Mouse (Mus musculus) kidney, postnatal 0 days (tissue): ENCODE measurements around the gene Icam2. TPM values are rescaled to one million over a fixed set of nuclear protein-coding genes. Genes with fewer than 3 reads are reported as not detected.
A peak's percentile ranks its signal among the peaks of the same experiment; 100 is the strongest.

Experiments used
- ATAC-seq: fragments of 200-750 bp; cut with Nextera tagmentation; replicated peaks from 2 replicates; pipeline ENCODE4 v1.8.0; 2017; ENCODE audit warnings: low read depth, moderate number of reproducible peaks, moderate TSS enrichment, moderate library complexity; ENCODE audit not compliant: low FRiP score
- DNase-seq: peaks from one replicate; pipeline ENCODE4 v3.0.0-alpha.2; 2016; ENCODE audit warnings: low spot score
- H3K27ac ChIP-seq: fragments of 300-500 bp; sonication (generic); 2 replicates; pipeline ENCODE4 v1.5.1; 2014; ENCODE audit warnings: mild to moderate bottlenecking
- H3K27me3 ChIP-seq: fragments of 300-500 bp; sonication (generic); 2 replicates; pipeline ENCODE4 v1.6.1; 2014; ENCODE audit warnings: low read length, mixed read lengths; ENCODE audit not compliant: insufficient read depth
- H3K36me3 ChIP-seq: fragments of 300-500 bp; sonication (generic); 2 replicates; pipeline ENCODE4 v1.6.1; 2014; ENCODE audit warnings: low read length, mixed read lengths; ENCODE audit not compliant: insufficient read depth
- H3K4me1 ChIP-seq: fragments of 300-500 bp; sonication (generic); replicated peaks from 2 replicates; pipeline ENCODE4 v1.6.1; 2014; ENCODE audit warnings: antibody characterized with exemption, low read length, mixed read lengths; ENCODE audit not compliant: insufficient read depth
- H3K4me2 ChIP-seq: fragments of 300-500 bp; sonication (generic); 2 replicates; pipeline ENCODE4 v1.6.1; 2014; ENCODE audit warnings: mild to moderate bottlenecking, low read length, moderate library complexity, mixed read lengths
- H3K4me3 ChIP-seq: fragments of 300-500 bp; sonication (generic); replicated peaks from 2 replicates; pipeline ENCODE4 v1.5.1; 2014; ENCODE audit warnings: low read depth, low read length
- H3K9ac ChIP-seq: fragments of 300-500 bp; sonication (generic); 2 replicates; pipeline ENCODE4 v1.6.1; 2014; ENCODE audit warnings: low read depth, low read length
- H3K9me3 ChIP-seq: fragments of 300-500 bp; sonication (generic); replicated peaks from 2 replicates; pipeline ENCODE4 v1.6.1; 2016; ENCODE audit warnings: low read length, inconsistent platforms, mixed read lengths
- CTCF ChIP-seq: IDR thresholded peaks from 2 replicates; pipeline ENCODE4 v1.5.1; 2016; ENCODE audit warnings: antibody characterized with exemption, low read depth, mild to moderate bottlenecking, moderate library complexity
- WGBS: fragments of 180-500 bp; shearing (Covaris S2); extraction: QIAGEN DNeasy Blood & Tissue Kit; methylation state at CpG from one replicate; pipeline ENCODE4 v1.1.7; 2014; 5-methylcytosine and 5-hydroxymethylcytosine counted together
- polyA plus RNA-seq: library from polyadenylated mRNA; unstranded; fragments of >200 nt; fragmentation: Nextera tagmentation; extraction: Ambion mirVana; gene quantifications from 2 replicates; pipeline ENCODE4 v1.2.1, GENCODE M21; 2015

The Icam2 gene
- polyA plus RNA-seq, 1 experiment from 2014 or later: 62.5 TPM

- H3K27ac ChIP-seq: no peak overlapping the region
- H3K9me3 ChIP-seq: no peaks in the 10 kb centered on the region
- no peak overlapping the region for H3K9ac ChIP-seq
- peaks cover 1% of the 10 kb centered on the region; the same call in 1 of the 2 replicates for H3K36me3 ChIP-seq
- H3K27me3 ChIP-seq: no peaks in the 10 kb centered on the region
- peaks cover 9% of the 10 kb centered on the region for H3K4me1 ChIP-seq
- ATAC-seq (no peak), DNase-seq (no peak)
- no peak overlapping the region for H3K4me3 ChIP-seq
- no peak overlapping the region for H3K4me2 ChIP-seq
- WGBS: 48% methylated on average over 4 of the region's 4 CpGs
- TF ChIP-seq CTCF: no peak
These were observed 5.4 kb upstream of the Icam2 start for GRCm38 (mm10) chr11:106393331-106393616.

- H3K27ac ChIP-seq: no peak overlapping the region
- no peak overlapping the region for H3K4me2 ChIP-seq
- DNase-seq: no peak
- H3K9me3 ChIP-seq: no peaks in the 10 kb centered on the region
- no peak for ATAC-seq
- no peaks in the 10 kb centered on the region for H3K27me3 ChIP-seq
- H3K4me1 ChIP-seq: peaks cover 9% of the 10 kb centered on the region
- no peaks in the 10 kb centered on the region for H3K36me3 ChIP-seq
- no peak overlapping the region for H3K9ac ChIP-seq
- 65% methylated on average over 7 of the region's 7 CpGs for WGBS
- no peak for TF ChIP-seq CTCF
- H3K4me3 ChIP-seq: no peak overlapping the region
These were observed 4.9 kb upstream of the Icam2 start for GRCm38 (mm10) chr11:106392597-106393330.

GRCm38 (mm10) chr11:106391546-106392188, 3.8 kb upstream of the Icam2 start:
- Histone ChIP-seq H3K36me3 (no peaks in the 10 kb centered on the region), H3K4me1 (peaks cover 9% of the 10 kb centered on the region), H3K27me3 (no peaks in the 10 kb centered on the region), H3K4me3 (no peak overlapping the region), H3K9me3 (no peaks in the 10 kb centered on the region), H3K27ac (no peak overlapping the region), H3K9ac (no peak overlapping the region), H3K4me2 (no peak overlapping the region)
- peak; percentile 96 for TF ChIP-seq CTCF
- ATAC-seq: peak; percentile 41; the same call in 1 of the 2 replicates
- 34% methylated on average over 6 of the region's 6 CpGs for WGBS
- peak; percentile 89 for DNase-seq

DNA sequence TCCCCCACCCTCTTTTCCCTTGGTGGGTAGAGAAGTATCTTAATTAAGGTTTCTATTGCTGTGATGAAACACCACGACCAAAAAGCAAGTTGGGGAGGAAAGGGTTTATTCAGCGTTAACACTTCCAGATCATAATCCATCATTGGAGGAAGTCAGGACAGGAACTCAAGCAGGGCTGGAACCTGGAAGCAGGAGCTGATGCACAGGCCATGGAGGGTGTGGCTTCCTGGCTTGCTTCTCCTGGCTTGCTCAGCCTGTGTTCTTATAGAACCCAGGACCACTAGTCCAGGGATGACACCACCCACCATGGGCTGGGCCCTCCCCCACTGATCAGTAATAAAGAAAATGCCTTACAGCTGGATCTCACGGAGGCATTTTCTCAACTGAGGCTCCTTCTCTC, 2.9 kb upstream of the Icam2 start:
- no peaks in the 10 kb centered on the region for H3K36me3 ChIP-seq
- peaks cover 9% of the 10 kb centered on the region for H3K4me1 ChIP-seq
- TF ChIP-seq CTCF: no peak
- no peak for ATAC-seq
- no peaks in the 10 kb centered on the region for H3K9me3 ChIP-seq
- H3K27me3 ChIP-seq: no peaks in the 10 kb centered on the region
- peak; percentile 15 for DNase-seq
- peak overlapping the region; percentile 5; the same call in 1 of the 2 replicates for H3K27ac ChIP-seq
- H3K4me3 ChIP-seq: no peak overlapping the region
- no peak overlapping the region for H3K9ac ChIP-seq
- no peak overlapping the region for H3K4me2 ChIP-seq
- 25% methylated on average over 3 of the region's 3 CpGs for WGBS

GRCm38 (mm10) chr11:106389611-106390010, 1.7 kb upstream of the Icam2 start:
- H3K36me3 ChIP-seq: no peaks in the 10 kb centered on the region
- 9% methylated on average over 3 of the region's 3 CpGs for WGBS
- peak; percentile 71 for DNase-seq
- H3K9me3 ChIP-seq: no peaks in the 10 kb centered on the region
- no peak for ATAC-seq
- H3K9ac ChIP-seq: no peak overlapping the region
- H3K4me1 ChIP-seq: peaks cover 9% of the 10 kb centered on the region
- no peak overlapping the region for H3K4me3 ChIP-seq
- no peak overlapping the region for H3K4me2 ChIP-seq
- H3K27me3 ChIP-seq: no peaks in the 10 kb centered on the region
- H3K27ac ChIP-seq: peak overlapping the region; percentile 31; the same call in 1 of the 2 replicates
- no peak for TF ChIP-seq CTCF

- Histone ChIP-seq H3K9ac (no peak overlapping the region), H3K4me3 (no peak overlapping the region), H3K9me3 (no peaks in the 10 kb centered on the region), H3K4me1 (peaks cover 9% of the 10 kb centered on the region), H3K36me3 (no peaks in the 10 kb centered on the region), H3K4me2 (no peak overlapping the region), H3K27me3 (no peaks in the 10 kb centered on the region), H3K27ac (no peak overlapping the region)
- no peak for ATAC-seq
- WGBS: 72% methylated on average over 6 of the region's 6 CpGs
- no peak for TF ChIP-seq CTCF
- no peak for DNase-seq
These were observed 855 bp downstream of the Icam2 start for GRCm38 (mm10) chr11:106387020-106387419.

DNA sequence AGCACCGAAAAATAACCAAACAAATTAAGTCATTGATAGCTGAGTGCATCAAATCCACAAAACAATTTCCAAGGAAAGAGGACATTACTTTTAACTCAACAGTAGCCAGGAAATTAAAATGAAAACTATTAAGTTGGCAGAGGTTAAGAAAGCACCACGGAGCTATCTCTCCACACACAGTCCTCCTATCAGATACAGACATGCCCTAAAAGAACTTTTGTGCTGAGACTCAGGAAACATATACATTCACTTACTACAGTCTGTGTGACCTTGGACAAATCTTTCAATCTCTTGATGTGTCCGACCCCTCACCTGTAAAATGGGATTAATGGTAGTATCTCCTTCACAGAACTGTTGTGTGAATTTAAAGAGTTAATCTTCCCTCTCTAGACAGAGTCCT, 1.5 kb downstream of the Icam2 start:
- no peaks in the 10 kb centered on the region for H3K36me3 ChIP-seq
- H3K9ac ChIP-seq: no peak overlapping the region
- H3K4me1 ChIP-seq: peaks cover 9% of the 10 kb centered on the region
- H3K4me2 ChIP-seq: no peak overlapping the region
- H3K27me3 ChIP-seq: no peaks in the 10 kb centered on the region
- DNase-seq (no peak), ATAC-seq (no peak)
- H3K4me3 ChIP-seq: no peak overlapping the region
- no peak overlapping the region for H3K27ac ChIP-seq
- no peak for TF ChIP-seq CTCF
- WGBS: 90% methylated on average over 3 of the region's 3 CpGs
- no peaks in the 10 kb centered on the region for H3K9me3 ChIP-seq
